In genomic region chr16:92286609-92287008, GRCm38 (mm10) we compare ENCODE assay signal across 9 mouse cellular contexts. TPM values are rescaled to one million over a fixed set of nuclear protein-coding genes. Genes with fewer than 3 reads are reported as not detected.
DNase-seq lines count a peak whose midpoint lies in the region; ATAC-seq and TF ChIP-seq lines count a peak whose summit lies in the region.
"Had no signal": no experiment of that assay in that cellular context is flagged by ENCODE, and none has a peak within 500 bp of the region (broad histone marks: within the 10 kb centered on the region; RNA-seq: fewer than 3 reads in every experiment).

No protein-coding gene starts in this region.

- H3K27me3 ChIP-seq in E14TG2a.4 (ENCODE audit: insufficient read depth, low read length) = peaks cover 9% of the 10 kb centered on the region; the same call in 1 of the 2 replicates
- H3K27me3 ChIP-seq in heart, adult 2 months (ENCODE audit: control insufficient read depth, insufficient read depth, low read length) = no peaks in the 10 kb centered on the region; the same call in 1 of the 2 replicates
- H3K27me3 ChIP-seq in lung, postnatal 0 days (replicated peaks; ENCODE audit: insufficient read depth, low read length) = no peaks in the 10 kb centered on the region

- no peak overlapping the region for H3K27ac ChIP-seq in heart, adult 2 months
- no peak overlapping the region for H3K27ac ChIP-seq in lung, postnatal 0 days (ENCODE audit: low read length)

- peak; percentile 63 for DNase-seq in adrenal gland, adult 8-10 months
- peak; percentile 96 for DNase-seq in embryo, embryonic 10.5 days (ENCODE audit: low spot score)
- peak; percentile 70 to 88 for DNase-seq in heart, adult 2 months
- peak; percentile 89 for DNase-seq in layer of hippocampus, adult 11-12 months (ENCODE audit: low spot score)
- peak; percentile 84 for DNase-seq in lung, postnatal 0 days (ENCODE audit: low spot score)
- peak; percentile 87 to 91 for DNase-seq in right cerebral cortex, postnatal 10 days (ENCODE audit: low spot score in 2 of 2)
- peak; percentile 73 for DNase-seq in urinary bladder, postnatal 10 days (ENCODE audit: low spot score)

- peak; percentile 65 for TF ChIP-seq CTCF in E14TG2a.4 (conservative IDR thresholded peaks at IDR 0.05; ENCODE audit: low read length)
- peak; percentile 99; the same call in 1 of the 2 replicates for TF ChIP-seq CTCF in heart, adult 2 months (IDR thresholded peaks at IDR 0.05)
- TF ChIP-seq CTCF in lung, postnatal 0 days (IDR thresholded peaks at IDR 0.05) = peak; percentile 93

- no peaks in the 10 kb centered on the region for H3K9me3 ChIP-seq in E14TG2a.4 (ENCODE audit: low read length)
- no peaks in the 10 kb centered on the region for H3K9me3 ChIP-seq in lung, postnatal 0 days (ENCODE audit: low read length)

- H3K79me2 ChIP-seq in heart, adult 2 months (replicated peaks; ENCODE audit: control insufficient read depth, insufficient read depth, low read length) = no peaks in the 10 kb centered on the region

- no peaks in the 10 kb centered on the region for H3K36me3 ChIP-seq in E14TG2a.4 (ENCODE audit: insufficient read depth, low read length)
- H3K36me3 ChIP-seq in heart, adult 2 months (ENCODE audit: control insufficient read depth, insufficient read depth, low read length) = no peaks in the 10 kb centered on the region
- no peaks in the 10 kb centered on the region for H3K36me3 ChIP-seq in lung, postnatal 0 days (ENCODE audit: insufficient read depth, low read length)

- no peak overlapping the region for H3K9ac ChIP-seq in heart, adult 2 months (ENCODE audit: low read depth, low read length)
- H3K9ac ChIP-seq in lung, postnatal 0 days (replicated peaks; ENCODE audit: low read depth) = no peak overlapping the region

- WGBS in heart, adult 2 months = 6% methylated on average over 7 of the region's 7 CpGs
- 5% methylated on average over 7 of the region's 7 CpGs for WGBS in lung, postnatal 0 days

- no peaks in the 10 kb centered on the region for H3K4me1 ChIP-seq in E14TG2a.4 (replicated peaks; ENCODE audit: low read depth, low read length)
- H3K4me1 ChIP-seq in heart, adult 2 months (ENCODE audit: control insufficient read depth, insufficient read depth, low read length) = no peaks in the 10 kb centered on the region; the same call in 1 of the 2 replicates
- H3K4me1 ChIP-seq in lung, postnatal 0 days (ENCODE audit: insufficient read depth, low read depth, low read length) = 0 out of 2 replicates have a peak, but pooled peaks cover 2% of the 10 kb centered on the region

- no peak overlapping the region for H3K4me2 ChIP-seq in lung, postnatal 0 days (replicated peaks; ENCODE audit: low read depth, low read length)

- TF ChIP-seq POLR2A in heart, adult 2 months (IDR thresholded peaks at IDR 0.05; ENCODE audit: insufficient read depth, low read depth, low read length) = no peak

- peak; percentile 41 for ATAC-seq in lung, postnatal 0 days

- TF ChIP-seq EP300 in heart, adult 2 months (IDR thresholded peaks at IDR 0.05; ENCODE audit: insufficient read depth, low read depth, low read length) = no peak
- no peak; the same call in 1 of the 2 replicates for TF ChIP-seq EP300 in lung, postnatal 0 days (IDR thresholded peaks at IDR 0.05)

- H3K4me3 ChIP-seq in E14TG2a.4 (replicated peaks; ENCODE audit: low read length) = no peak overlapping the region
- H3K4me3 ChIP-seq in heart, adult 2 months = no peak overlapping the region
- H3K4me3 ChIP-seq in lung, postnatal 0 days (ENCODE audit: low read depth, low read length) = no peak overlapping the region

- intact Hi-C loops in heart, adult 2 months (cut with DNase I) = loop anchor here (1.0 to 2.0 kb wide), 2 partner anchors 230 to 350 kb away; no protein-coding TSS in a partner anchor

RNA-seq across cellular contexts. Expression of gene Kcne2, which starts 5.6 kb away (rescaled TPM):
- not detected for total RNA-seq in adrenal gland, adult 8-10 months (2022)
- total RNA-seq in heart, adult 2 months (2021) = not detected
- not detected in 2 replicates for polyA plus RNA-seq in heart, adult 2 months (2012; rRNA removed)
- polyA plus RNA-seq in lung, postnatal 0 days (2015; fragmentation: Nextera tagmentation; extraction: Ambion mirVana) = 31.6 and 47.5 TPM in 2 replicates
- polyA plus RNA-seq: liver, embryonic 16.5 days had no signal

RNA-seq across cellular contexts. Expression of gene Smim11, which starts 14.5 kb away (rescaled TPM):
- total RNA-seq in adrenal gland, adult 8-10 months (2022) = 10 to 100 TPM; 52.1 to 83.0 (median 64.7) TPM
- total RNA-seq in heart, adult 2 months (2021) = 10 to 100 TPM; 76.1 to 89.9 TPM
- polyA plus RNA-seq in heart, adult 2 months (2012; rRNA removed) = 46.9 and 55.4 TPM in 2 replicates
- polyA plus RNA-seq in lung, postnatal 0 days (2015; fragmentation: Nextera tagmentation; extraction: Ambion mirVana) = 131 and 132 TPM in 2 replicates

RNA-seq across cellular contexts. Expression of gene Fam243, which starts 34.6 kb away (rescaled TPM):
- total RNA-seq in adrenal gland, adult 8-10 months (2022) = under 1 TPM in 1 of 4 experiments, not detected in 3; 0.13 TPM
- 1 to 10 TPM in 1 of 2 experiments, under 1 TPM in 1; 0.78 to 1.2 TPM for total RNA-seq in heart, adult 2 months (2021)
- 0.14 and 0.20 TPM in 2 replicates for polyA plus RNA-seq in heart, adult 2 months (2012; rRNA removed)
- not detected in 2 replicates for polyA plus RNA-seq in lung, postnatal 0 days (2015; fragmentation: Nextera tagmentation; extraction: Ambion mirVana)
- polyA plus RNA-seq: liver, embryonic 16.5 days had no signal
